12 mouse cellular contexts compared by ENCODE assay signal in genomic region chr11:86596187-86596960, GRCm38 (mm10). TPM values are rescaled to one million over a fixed set of nuclear protein-coding genes. Genes with fewer than 3 reads are reported as not detected.
A peak's percentile ranks its signal among the peaks of the same experiment; 100 is the strongest.
DNase-seq lines count a peak whose midpoint lies in the region; ATAC-seq and TF ChIP-seq lines count a peak whose summit lies in the region.
"Had no signal": no experiment of that assay in that cellular context is flagged by ENCODE, and none has a peak within 500 bp of the region (broad histone marks: within the 10 kb centered on the region; RNA-seq: fewer than 3 reads in every experiment).

No protein-coding gene starts in this region.

- H3K27ac ChIP-seq in embryonic facial prominence, embryonic 13.5 days = peak overlapping the region; percentile 78
- no peak overlapping the region; the same call in 1 of the 2 replicates for H3K27ac ChIP-seq in embryonic facial prominence, embryonic 10.5 days (replicated peaks)
- H3K27ac ChIP-seq in lung, embryonic 14.5 days (ENCODE audit: low read depth) = no peak overlapping the region; the same call in 1 of the 2 replicates
- H3K27ac ChIP-seq in stomach, postnatal 0 days (replicated peaks) = 0 out of 2 replicates have a peak overlapping the region, but pooled peaks have one; percentile 24
- no peak overlapping the region for H3K27ac ChIP-seq in heart, embryonic 11.5 days (ENCODE audit: low read depth, low read length)
- H3K27ac ChIP-seq: hindbrain, embryonic 14.5 days; macrophage had no signal

- H3K4me1 ChIP-seq in embryonic facial prominence, embryonic 13.5 days = peaks cover 6% of the 10 kb centered on the region
- H3K4me1 ChIP-seq in embryonic facial prominence, embryonic 10.5 days = peaks cover 5% of the 10 kb centered on the region
- H3K4me1 ChIP-seq in lung, embryonic 14.5 days (ENCODE audit: insufficient read depth) = peaks cover 10% of the 10 kb centered on the region; the same call in 1 of the 2 replicates
- H3K4me1 ChIP-seq in stomach, postnatal 0 days (replicated peaks; ENCODE audit: control insufficient read depth, insufficient read depth) = no peaks in the 10 kb centered on the region
- peaks cover 7% of the 10 kb centered on the region; the same call in 1 of the 2 replicates for H3K4me1 ChIP-seq in heart, embryonic 11.5 days (ENCODE audit: control insufficient read depth, insufficient read depth, low read length)

- no peak overlapping the region for H3K4me2 ChIP-seq in embryonic facial prominence, embryonic 13.5 days
- H3K4me2 ChIP-seq in lung, embryonic 14.5 days = no peak overlapping the region
- H3K4me2 ChIP-seq in stomach, postnatal 0 days (replicated peaks; ENCODE audit: low read depth) = no peak overlapping the region
- H3K4me2 ChIP-seq in heart, embryonic 11.5 days = no peak overlapping the region
- H3K4me2 ChIP-seq: hindbrain, embryonic 14.5 days had no signal

- H3K9ac ChIP-seq in embryonic facial prominence, embryonic 13.5 days = no peak overlapping the region
- H3K9ac ChIP-seq in lung, embryonic 14.5 days = no peak overlapping the region
- no peak overlapping the region for H3K9ac ChIP-seq in stomach, postnatal 0 days (ENCODE audit: low read length)
- no peak overlapping the region for H3K9ac ChIP-seq in heart, embryonic 11.5 days (ENCODE audit: low read depth, low read length)
- H3K9ac ChIP-seq: hindbrain, embryonic 14.5 days had no signal

- H3K4me3 ChIP-seq in embryonic facial prominence, embryonic 13.5 days = no peak overlapping the region
- no peak overlapping the region for H3K4me3 ChIP-seq in embryonic facial prominence, embryonic 10.5 days
- no peak overlapping the region for H3K4me3 ChIP-seq in lung, embryonic 14.5 days (ENCODE audit: low read depth, low read length)
- H3K4me3 ChIP-seq in stomach, postnatal 0 days (ENCODE audit: low read depth, low read length) = no peak overlapping the region
- no peak overlapping the region for H3K4me3 ChIP-seq in heart, embryonic 11.5 days (ENCODE audit: low read depth, low read length)

- ATAC-seq in embryonic facial prominence, embryonic 13.5 days (ENCODE audit: insufficient number of reproducible peaks, insufficient read depth, low FRiP score, low TSS enrichment, low read depth) = no peak
- no peak for ATAC-seq in lung, embryonic 14.5 days (ENCODE audit: insufficient read depth)
- ATAC-seq in stomach, postnatal 0 days (ENCODE audit: low FRiP score, low TSS enrichment) = no peak; the same call in 1 of the 2 replicates
- ATAC-seq in heart, embryonic 11.5 days (replicated peaks; ENCODE audit: insufficient number of reproducible peaks, low FRiP score, low TSS enrichment) = no peak

- no peaks in the 10 kb centered on the region for H3K27me3 ChIP-seq in embryonic facial prominence, embryonic 13.5 days
- no peaks in the 10 kb centered on the region for H3K27me3 ChIP-seq in embryonic facial prominence, embryonic 10.5 days (replicated peaks; ENCODE audit: low read depth, poor library complexity, severe bottlenecking)
- H3K27me3 ChIP-seq in lung, embryonic 14.5 days (ENCODE audit: insufficient read depth, low read length) = no peaks in the 10 kb centered on the region
- H3K27me3 ChIP-seq in stomach, postnatal 0 days (ENCODE audit: control insufficient read depth, insufficient read depth, low read length) = no peaks in the 10 kb centered on the region
- H3K27me3 ChIP-seq in heart, embryonic 11.5 days (ENCODE audit: control insufficient read depth, insufficient read depth, low read length) = no peaks in the 10 kb centered on the region

- H3K36me3 ChIP-seq in embryonic facial prominence, embryonic 13.5 days = peaks cover 6% of the 10 kb centered on the region
- peaks cover 14% of the 10 kb centered on the region; the same call in 1 of the 2 replicates for H3K36me3 ChIP-seq in embryonic facial prominence, embryonic 10.5 days (replicated peaks)
- no peaks in the 10 kb centered on the region for H3K36me3 ChIP-seq in lung, embryonic 14.5 days (ENCODE audit: insufficient read depth)
- no peaks in the 10 kb centered on the region for H3K36me3 ChIP-seq in stomach, postnatal 0 days (ENCODE audit: control insufficient read depth, insufficient read depth, low read length)
- no peaks in the 10 kb centered on the region for H3K36me3 ChIP-seq in heart, embryonic 11.5 days (ENCODE audit: control insufficient read depth, insufficient read depth, low read length)

- DNase-seq in embryonic facial prominence, embryonic 10.5 days (ENCODE audit: low spot score) = no peak
- DNase-seq in lung, embryonic 14.5 days = peak; percentile 68
- DNase-seq in lung, postnatal 25 days (ENCODE audit: low spot score) = no peak
- peak; percentile 73 for DNase-seq in kidney, postnatal 10 days
- peak; percentile 23 for DNase-seq in stomach, postnatal 0 days (ENCODE audit: low spot score)
- no peak for DNase-seq in adrenal gland, postnatal 14 days
- DNase-seq: adrenal gland, postnatal 10 days; thymus, postnatal 36 days had no signal

- H3K9me3 ChIP-seq in embryonic facial prominence, embryonic 13.5 days = no peaks in the 10 kb centered on the region
- H3K9me3 ChIP-seq in embryonic facial prominence, embryonic 10.5 days = no peaks in the 10 kb centered on the region
- H3K9me3 ChIP-seq in lung, embryonic 14.5 days (ENCODE audit: low read depth, low read length) = no peaks in the 10 kb centered on the region
- H3K9me3 ChIP-seq in stomach, postnatal 0 days (ENCODE audit: control insufficient read depth, low read length) = no peaks in the 10 kb centered on the region
- no peaks in the 10 kb centered on the region for H3K9me3 ChIP-seq in heart, embryonic 11.5 days (replicated peaks; ENCODE audit: control insufficient read depth, low read length)

- no peak for TF ChIP-seq CTCF in lung, embryonic 14.5 days (IDR thresholded peaks at IDR 0.05; ENCODE audit: low read depth)
- no peak for TF ChIP-seq CTCF in stomach, postnatal 0 days (IDR thresholded peaks at IDR 0.05; ENCODE audit: low read depth)

- no peak for TF ChIP-seq EP300 in stomach, postnatal 0 days (optimal IDR thresholded peaks at IDR 0.05)

- 54% methylated on average over 7 of the region's 7 CpGs for WGBS in embryonic facial prominence, embryonic 13.5 days
- WGBS in embryonic facial prominence, embryonic 10.5 days = 76% methylated on average over 7 of the region's 7 CpGs
- WGBS in lung, embryonic 14.5 days = 72% methylated on average over 7 of the region's 7 CpGs
- 71% methylated on average over 7 of the region's 7 CpGs for WGBS in stomach, postnatal 0 days
- WGBS in heart, embryonic 11.5 days (ENCODE audit: insufficient replicate concordance) = 83% methylated on average over 7 of the region's 7 CpGs

RNA-seq across cellular contexts. Expression of gene Tubd1, which starts 51.6 kb away (rescaled TPM):
- 13.5 and 13.8 TPM in 2 replicates for polyA plus RNA-seq in embryonic facial prominence, embryonic 13.5 days (2015; fragmentation: Nextera tagmentation; extraction: Ambion mirVana)
- polyA plus RNA-seq in embryonic facial prominence, embryonic 10.5 days (2016; fragmentation: Nextera tagmentation; extraction: Ambion mirVana) = 13.2 and 14.8 TPM in 2 replicates
- polyA plus RNA-seq in lung, embryonic 14.5 days (2014; fragmentation: Nextera tagmentation; extraction: Ambion mirVana) = 14.2 and 14.7 TPM in 2 replicates
- 7.6 and 7.8 TPM in 2 replicates for polyA plus RNA-seq in stomach, postnatal 0 days (2015; fragmentation: Nextera tagmentation; extraction: Ambion mirVana)
- total RNA-seq in adrenal gland, postnatal 14 days (2021) = 9.1 and 9.8 TPM in 2 replicates
- 10.6 and 12.2 TPM in 2 replicates for polyA plus RNA-seq in heart, embryonic 11.5 days (2014; fragmentation: Nextera tagmentation; extraction: Ambion mirVana)

RNA-seq across cellular contexts. Expression of gene Rps6kb1, which starts 51.8 kb away (rescaled TPM):
- 77.8 and 78.9 TPM in 2 replicates for polyA plus RNA-seq in embryonic facial prominence, embryonic 13.5 days (2015; fragmentation: Nextera tagmentation; extraction: Ambion mirVana)
- polyA plus RNA-seq in embryonic facial prominence, embryonic 10.5 days (2016; fragmentation: Nextera tagmentation; extraction: Ambion mirVana) = 63.0 and 66.9 TPM in 2 replicates
- polyA plus RNA-seq in lung, embryonic 14.5 days (2014; fragmentation: Nextera tagmentation; extraction: Ambion mirVana) = 58.8 and 66.5 TPM in 2 replicates
- 40.7 and 42.3 TPM in 2 replicates for polyA plus RNA-seq in stomach, postnatal 0 days (2015; fragmentation: Nextera tagmentation; extraction: Ambion mirVana)
- 39.4 and 45.2 TPM in 2 replicates for total RNA-seq in adrenal gland, postnatal 14 days (2021)
- polyA plus RNA-seq in heart, embryonic 11.5 days (2014; fragmentation: Nextera tagmentation; extraction: Ambion mirVana) = 43.4 and 50.0 TPM in 2 replicates

Comparison
In these comparisons a context has a peak if more than half of its experiments do, and no peak if none do; other contexts are left out.
1. H3K27ac ChIP-seq: peak in embryonic facial prominence, embryonic 13.5 days (single experiment) and stomach, postnatal 0 days (single experiment); none in embryonic facial prominence, embryonic 10.5 days (single experiment), lung, embryonic 14.5 days (single experiment) and heart, embryonic 11.5 days (single experiment).
2. DNase-seq: peak in lung, embryonic 14.5 days (single experiment), kidney, postnatal 10 days (single experiment) and stomach, postnatal 0 days (single experiment); none in embryonic facial prominence, embryonic 10.5 days (single experiment), lung, postnatal 25 days (single experiment) and adrenal gland, postnatal 14 days (single experiment).